Mouse (Mus musculus) C2C12 (cell line): ENCODE data around the gene Secisbp2l. TPM values are rescaled to one million over a fixed set of nuclear protein-coding genes. Genes with fewer than 3 reads are reported as not detected.

Experiments
- H3K27me3 ChIP-seq: one replicate; pipeline ENCODE4 v1.6.1; 2011; ENCODE audit not compliant: control insufficient read depth, insufficient read depth, insufficient read length
- H3K36me3 ChIP-seq: one replicate; pipeline ENCODE4 v1.6.1; 2011; ENCODE audit not compliant: control insufficient read depth, insufficient read depth
- H3K4me3 ChIP-seq: one replicate; pipeline ENCODE4 v1.5.1; 2011; ENCODE audit warnings: mild to moderate bottlenecking, control low read depth; ENCODE audit not compliant: poor library complexity, insufficient read depth, severe bottlenecking
- H3K79me2 ChIP-seq: one replicate; pipeline ENCODE4 v1.6.1; 2011; ENCODE audit not compliant: control insufficient read depth, insufficient read depth
- H3K79me3 ChIP-seq: one replicate; pipeline ENCODE4 v1.6.1; 2011; ENCODE audit warnings: low read depth, control low read depth
- H3ac ChIP-seq: one replicate; pipeline ENCODE3; 2011; ENCODE audit warnings: low read depth; ENCODE audit not compliant: control insufficient read depth, insufficient read length
- CEBPB ChIP-seq: IDR thresholded peaks from one replicate; pipeline ENCODE4 v1.6.1; 2011; ENCODE audit warnings: low read depth, mild to moderate bottlenecking, control low read depth, moderate library complexity
- CTCF ChIP-seq: IDR thresholded peaks from one replicate; pipeline ENCODE4 v1.5.1; 2011; ENCODE audit not compliant: control insufficient read depth, insufficient read depth, insufficient read length
- FOSL1 ChIP-seq: IDR thresholded peaks from one replicate; pipeline ENCODE4 v1.8.0; 2011; ENCODE audit warnings: mild to moderate bottlenecking, low read length; ENCODE audit not compliant: poor library complexity, insufficient read depth, severe bottlenecking
- MAX ChIP-seq: IDR thresholded peaks from one replicate; pipeline ENCODE4 v1.6.1; 2011; ENCODE audit warnings: mild to moderate bottlenecking, control low read depth
- MYOD1 ChIP-seq: IDR thresholded peaks from one replicate; pipeline ENCODE4 v1.6.1; 2011; ENCODE audit warnings: low read depth; ENCODE audit not compliant: control insufficient read depth, insufficient read length
- MYOG ChIP-seq: IDR thresholded peaks from one replicate; pipeline ENCODE4 v1.6.1; 2011; ENCODE audit not compliant: control insufficient read depth, insufficient read length; ENCODE audit errors: extremely low read depth
- USF1 ChIP-seq: IDR thresholded peaks from one replicate; pipeline ENCODE4 v1.6.1; 2011; ENCODE audit warnings: low read depth, mild to moderate bottlenecking, control low read depth, moderate library complexity
- polyA plus RNA-seq: library from polyadenylated mRNA; unstranded; fragments of >200 nt; fragmentation: generic; extraction: Trizol; gene quantifications from one replicate; pipeline ENCODE4 v1.2.1, GENCODE M21; 2012; ENCODE audit warnings: missing spikeins

Secisbp2l gene
- polyA plus RNA-seq, 1 experiment: 5.7 TPM

GRCm38 (mm10) chr2:125790242-125790641 is 7.6 kb upstream of the Secisbp2l start:
- Histone ChIP-seq H3K27me3 (no peaks in the 10 kb centered on the region), H3K79me3 (no peaks in the 10 kb centered on the region), H3K4me3 (no peak overlapping the region), H3K79me2 (no peaks in the 10 kb centered on the region), H3ac (no peak overlapping the region), H3K36me3 (no peaks in the 10 kb centered on the region)
- TF ChIP-seq USF1 (peak; percentile 29), CEBPB (no peak)

DNA sequence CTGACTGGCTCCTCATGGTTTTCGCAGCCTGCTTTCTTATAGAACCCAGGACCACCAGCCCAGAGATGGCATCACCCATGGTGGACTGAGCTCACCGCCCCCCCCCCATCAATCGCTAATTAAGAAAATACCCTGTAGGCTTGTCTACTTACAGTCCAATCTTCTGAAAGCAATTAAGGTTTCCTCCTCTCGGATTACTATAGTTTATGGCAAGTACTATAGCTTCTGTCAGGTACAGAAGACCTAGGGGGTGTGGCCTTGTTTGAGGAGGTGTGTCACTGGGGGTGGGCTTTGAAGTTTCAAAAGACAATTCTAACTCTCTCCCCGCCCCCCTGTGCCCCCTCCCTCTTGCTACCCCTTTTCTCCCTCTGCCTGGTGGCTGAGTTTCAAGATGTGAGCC is 6.6 kb upstream of the Secisbp2l start:
- H3ac ChIP-seq: no peak overlapping the region
- no peak for TF ChIP-seq CEBPB
- no peak for TF ChIP-seq MAX
- TF ChIP-seq USF1: no peak
- H3K79me2 ChIP-seq: no peaks in the 10 kb centered on the region
- H3K4me3 ChIP-seq: no peak overlapping the region
- H3K27me3 ChIP-seq: no peaks in the 10 kb centered on the region
- H3K79me3 ChIP-seq: no peaks in the 10 kb centered on the region
- no peaks in the 10 kb centered on the region for H3K36me3 ChIP-seq

- no peak overlapping the region for H3K4me3 ChIP-seq
- no peaks in the 10 kb centered on the region for H3K27me3 ChIP-seq
- no peaks in the 10 kb centered on the region for H3K79me3 ChIP-seq
- H3K36me3 ChIP-seq: no peaks in the 10 kb centered on the region
- TF ChIP-seq MAX (no peak), MYOD1 (no peak), FOSL1 (peak; percentile 34), USF1 (no peak), CTCF (no peak)
- no peaks in the 10 kb centered on the region for H3K79me2 ChIP-seq
- no peak overlapping the region for H3ac ChIP-seq
These were observed 6.1 kb upstream of the Secisbp2l start for GRCm38 (mm10) chr2:125788785-125789184.

DNA sequence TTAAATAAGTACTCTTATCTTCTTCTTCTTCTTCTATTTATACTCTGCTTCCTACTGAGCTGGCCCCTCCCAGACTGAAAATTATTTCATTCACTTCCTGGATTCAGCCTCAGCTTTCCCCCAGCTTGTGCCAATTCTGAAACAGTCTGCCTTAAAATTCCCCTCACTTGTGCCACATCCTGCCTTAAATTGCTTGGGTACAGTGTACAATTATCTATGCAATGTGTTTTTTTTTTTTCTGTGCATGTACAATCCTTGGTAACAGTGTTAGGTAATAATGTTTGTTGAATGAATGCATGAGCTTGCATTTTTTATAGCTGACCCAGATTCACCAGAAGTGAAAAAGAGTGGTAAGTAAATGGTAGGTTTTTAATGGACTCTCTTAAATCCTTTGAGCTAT is 5.7 kb upstream of the Secisbp2l start:
- no peak overlapping the region for H3K4me3 ChIP-seq
- H3ac ChIP-seq: no peak overlapping the region
- H3K79me2 ChIP-seq: no peaks in the 10 kb centered on the region
- TF ChIP-seq CEBPB: peak; percentile 44
- TF ChIP-seq FOSL1: no peak
- TF ChIP-seq MAX: peak; percentile 7
- no peaks in the 10 kb centered on the region for H3K36me3 ChIP-seq
- H3K27me3 ChIP-seq: no peaks in the 10 kb centered on the region
- no peaks in the 10 kb centered on the region for H3K79me3 ChIP-seq

DNA sequence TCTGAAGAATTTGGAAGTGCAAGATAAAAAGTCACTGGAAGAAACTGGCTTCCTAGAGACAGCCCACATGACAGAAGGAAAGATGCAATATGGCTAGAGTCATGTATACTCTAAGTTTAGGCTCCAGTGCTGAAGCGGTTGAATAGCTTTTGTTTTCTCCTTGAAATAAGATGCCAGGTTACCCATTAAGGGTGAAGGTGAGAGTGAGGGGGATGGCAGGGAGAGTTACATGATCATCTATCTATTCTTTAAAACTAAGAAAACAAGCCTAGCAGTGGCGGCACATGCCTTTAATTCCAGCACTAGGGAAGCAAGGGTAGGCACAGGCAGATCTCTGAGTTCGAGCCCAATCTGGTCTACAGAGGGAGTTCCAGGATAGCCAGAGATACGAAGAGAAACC is 2.4 kb upstream of the Secisbp2l start:
- Histone ChIP-seq H3K79me3 (peaks cover 19% of the 10 kb centered on the region), H3K36me3 (peaks cover 1% of the 10 kb centered on the region), H3K4me3 (no peak overlapping the region), H3K27me3 (no peaks in the 10 kb centered on the region), H3K79me2 (peaks cover 25% of the 10 kb centered on the region), H3ac (no peak overlapping the region)
- TF ChIP-seq CTCF (no peak), CEBPB (no peak), MAX (no peak), MYOG (no peak), MYOD1 (no peak)

GRCm38 (mm10) chr2:125784392-125784791 is 1.7 kb upstream of the Secisbp2l start:
- H3ac ChIP-seq: no peak overlapping the region
- no peaks in the 10 kb centered on the region for H3K27me3 ChIP-seq
- no peak for TF ChIP-seq MYOG
- TF ChIP-seq CEBPB: no peak
- TF ChIP-seq FOSL1: no peak
- TF ChIP-seq USF1: no peak
- TF ChIP-seq MAX: no peak
- TF ChIP-seq MYOD1: no peak
- no peak for TF ChIP-seq CTCF
- peaks cover 25% of the 10 kb centered on the region for H3K79me3 ChIP-seq
- no peak overlapping the region for H3K4me3 ChIP-seq
- peaks cover 31% of the 10 kb centered on the region for H3K79me2 ChIP-seq
- peaks cover 7% of the 10 kb centered on the region for H3K36me3 ChIP-seq

DNA sequence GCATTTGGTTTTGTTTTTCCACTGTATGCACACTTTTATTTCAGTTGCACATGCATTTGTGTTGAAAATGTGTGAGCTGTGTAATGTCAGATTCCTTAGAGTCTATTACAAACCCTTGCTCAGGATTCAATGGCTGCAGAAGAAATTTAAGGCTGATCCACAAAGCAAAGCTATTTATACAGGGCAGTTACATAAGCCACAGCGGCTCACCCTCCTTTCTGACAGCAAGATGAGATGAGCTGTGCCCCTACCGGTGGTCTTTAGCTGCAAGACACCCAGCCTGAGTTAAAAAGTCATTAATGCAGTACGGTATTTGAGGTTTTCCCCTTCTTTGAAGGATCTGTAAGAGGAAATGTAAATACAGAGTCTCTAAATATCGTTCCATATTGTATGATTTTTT is 1.2 kb upstream of the Secisbp2l start:
- H3ac ChIP-seq: no peak overlapping the region
- TF ChIP-seq CTCF: no peak
- TF ChIP-seq FOSL1: no peak
- no peak for TF ChIP-seq USF1
- no peak for TF ChIP-seq MYOD1
- TF ChIP-seq MYOG: no peak
- no peak for TF ChIP-seq MAX
- TF ChIP-seq CEBPB: no peak
- peaks cover 37% of the 10 kb centered on the region for H3K79me2 ChIP-seq
- no peaks in the 10 kb centered on the region for H3K27me3 ChIP-seq
- peaks cover 30% of the 10 kb centered on the region for H3K79me3 ChIP-seq
- peaks cover 9% of the 10 kb centered on the region for H3K36me3 ChIP-seq
- H3K4me3 ChIP-seq: no peak overlapping the region
